Mouse (Mus musculus) bone marrow macrophage, adult 2 months (primary cell): ENCODE data around the gene Peli2.

ENCODE experiments used
- CTCF ChIP-seq: IDR thresholded peaks from 2 replicates; pipeline ENCODE4 v1.5.1; 2012; ENCODE audit warnings: low read depth, mild to moderate bottlenecking, low read length, moderate library complexity
- POLR2A ChIP-seq: IDR thresholded peaks from 2 replicates; pipeline ENCODE4 v1.6.1; 2012; ENCODE audit warnings: mild to moderate bottlenecking, low read depth, low read length, borderline replicate concordance

- TF ChIP-seq CTCF (no peak), POLR2A (no peak)
Measured at GRCm38 (mm10) chr14:48124011-48124410, 3.4 kb downstream of the Peli2 start.
